Mouse (Mus musculus): ENCODE data around the gene Aamdc.

Aamdc gene

GRCm38 (mm10) chr7:97500555-97501209 is 78.6 kb downstream of the Aamdc start:
- DNase-seq, result no peak
